Mouse (Mus musculus) stomach, embryonic 14.5 days (tissue): ENCODE results near the gene Sox9. TPM values are rescaled to one million over a fixed set of nuclear protein-coding genes. Genes with fewer than 3 reads are reported as not detected.
A peak's percentile ranks its signal among the peaks of the same experiment; 100 is the strongest.

Experiments used
- ATAC-seq: fragments of 200-750 bp; cut with Nextera tagmentation; 2 replicates; pipeline ENCODE4 v1.8.0; 2017; ENCODE audit warnings: low read depth, moderate TSS enrichment; ENCODE audit not compliant: insufficient number of reproducible peaks, insufficient read depth, low FRiP score
- H3K27ac ChIP-seq: fragments of 300-500 bp; sonication (generic); 2 replicates; pipeline ENCODE4 v1.5.1; 2014; ENCODE audit warnings: mild to moderate bottlenecking, low read length, moderate library complexity, mixed read lengths
- H3K27me3 ChIP-seq: fragments of 300-500 bp; sonication (generic); 2 replicates; pipeline ENCODE4 v1.6.1; 2014; ENCODE audit warnings: low read length, control low read depth, mixed read lengths; ENCODE audit not compliant: control insufficient read depth, insufficient read depth
- H3K36me3 ChIP-seq: fragments of 300-500 bp; sonication (generic); 2 replicates; pipeline ENCODE4 v1.6.1; 2014; ENCODE audit warnings: mild to moderate bottlenecking, control low read depth, low read length, moderate library complexity, mixed read lengths; ENCODE audit not compliant: control insufficient read depth, insufficient read depth
- H3K4me1 ChIP-seq: fragments of 300-500 bp; sonication (generic); 2 replicates; pipeline ENCODE4 v1.6.1; 2014; ENCODE audit warnings: low read length, control low read depth, mixed read lengths; ENCODE audit not compliant: control insufficient read depth, insufficient read depth
- H3K4me2 ChIP-seq: fragments of 300-500 bp; sonication (generic); replicated peaks from 2 replicates; pipeline ENCODE4 v1.6.1; 2014; ENCODE audit warnings: low read depth, low read length, control low read depth
- H3K4me3 ChIP-seq: fragments of 300-500 bp; sonication (generic); 2 replicates; pipeline ENCODE4 v1.5.1; 2014; ENCODE audit warnings: low read depth, low read length, control low read depth
- H3K9ac ChIP-seq: fragments of 300-500 bp; sonication (generic); replicated peaks from 2 replicates; pipeline ENCODE4 v1.6.1; 2014; ENCODE audit warnings: low read depth, mild to moderate bottlenecking, control low read depth, low read length, moderate library complexity, mixed read lengths
- H3K9me3 ChIP-seq: fragments of 300-500 bp; sonication (generic); 2 replicates; pipeline ENCODE4 v1.6.1; 2016; ENCODE audit warnings: low read depth, low read length, control low read depth; ENCODE audit not compliant: control insufficient read depth
- WGBS: fragments of 180-500 bp; shearing (Covaris S2); extraction: QIAGEN DNeasy Blood & Tissue Kit; methylation state at CpG from one replicate; pipeline ENCODE4 v1.1.7; 2014; 5-methylcytosine and 5-hydroxymethylcytosine counted together
- polyA plus RNA-seq: library from polyadenylated mRNA; unstranded; fragments of >200 nt; fragmentation: Nextera tagmentation; extraction: Ambion mirVana; gene quantifications from 2 replicates; pipeline ENCODE4 v1.2.1, GENCODE M21; 2014

The Sox9 gene
- 35.2 and 41.2 TPM in 2 replicates for polyA plus RNA-seq

DNA sequence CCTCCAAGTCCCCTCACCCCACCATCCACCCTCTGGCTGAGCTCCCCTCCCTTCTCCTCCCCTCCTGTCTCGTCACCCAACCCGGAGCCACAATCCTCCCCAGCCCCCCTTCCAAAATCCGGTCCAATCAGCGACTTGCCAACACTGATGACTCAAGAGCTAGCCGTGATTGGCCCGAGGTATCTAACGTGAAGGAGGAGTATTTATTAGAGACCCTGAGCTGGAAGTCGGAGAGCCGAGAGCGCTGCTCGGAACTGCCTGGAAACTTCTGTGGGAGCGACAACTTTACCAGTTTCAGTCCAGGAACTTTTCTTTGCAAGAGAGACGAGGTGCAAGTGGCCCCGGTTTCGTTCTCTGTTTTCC, at the start of gene Sox9:
Sox9 (plus strand) TSS at position 231 of the 363 bp plus-strand sequence.
- Histone ChIP-seq H3K36me3 (no peaks in the 10 kb centered on the region; the same call in 1 of the 2 replicates), H3K9me3 (no peaks in the 10 kb centered on the region), H3K27ac (peak within 1 kb of the TSS; percentile 92), H3K4me2 (peak within 1 kb of the TSS; percentile 89), H3K27me3 (0 out of 2 replicates have a peak, but pooled peaks cover 3% of the 10 kb centered on the region), H3K4me1 (peaks cover 14% of the 10 kb centered on the region; the same call in 1 of the 2 replicates), H3K9ac (peak within 1 kb of the TSS; percentile 72), H3K4me3 (peak within 1 kb of the TSS; percentile 84)
- ATAC-seq: peak; percentile 89
- WGBS: under 1% methylated on average over 15 of the region's 15 CpGs

DNA sequence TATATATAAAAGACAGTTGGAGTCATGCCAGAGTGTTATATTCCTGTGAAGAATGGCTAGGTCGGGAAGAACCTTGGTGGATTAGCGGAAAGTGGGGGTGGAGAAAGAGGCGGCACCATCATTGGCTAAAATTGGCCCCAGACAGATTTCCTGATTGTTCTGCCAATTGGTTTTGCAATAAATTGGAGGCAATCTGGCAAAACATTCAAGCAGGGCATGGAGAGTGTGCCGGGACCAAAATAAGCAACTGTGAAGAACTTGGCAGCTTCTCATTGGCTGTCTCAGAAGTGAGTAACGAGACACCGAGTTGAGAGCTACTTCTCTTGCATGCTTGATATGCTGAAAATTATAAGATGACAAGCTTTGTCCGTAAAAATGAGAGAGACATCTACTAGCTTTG, 49.6 kb upstream of the Sox9 start:
- H3K4me2 ChIP-seq: no peak overlapping the region
- H3K27ac ChIP-seq: no peak overlapping the region
- WGBS: 81% methylated on average over 7 of the region's 7 CpGs
- ATAC-seq: no peak
- H3K27me3 ChIP-seq: no peaks in the 10 kb centered on the region
- H3K4me1 ChIP-seq: peaks cover 11% of the 10 kb centered on the region
- H3K4me3 ChIP-seq: no peak overlapping the region
- H3K36me3 ChIP-seq: no peaks in the 10 kb centered on the region
- no peaks in the 10 kb centered on the region for H3K9me3 ChIP-seq
- no peak overlapping the region for H3K9ac ChIP-seq

DNA sequence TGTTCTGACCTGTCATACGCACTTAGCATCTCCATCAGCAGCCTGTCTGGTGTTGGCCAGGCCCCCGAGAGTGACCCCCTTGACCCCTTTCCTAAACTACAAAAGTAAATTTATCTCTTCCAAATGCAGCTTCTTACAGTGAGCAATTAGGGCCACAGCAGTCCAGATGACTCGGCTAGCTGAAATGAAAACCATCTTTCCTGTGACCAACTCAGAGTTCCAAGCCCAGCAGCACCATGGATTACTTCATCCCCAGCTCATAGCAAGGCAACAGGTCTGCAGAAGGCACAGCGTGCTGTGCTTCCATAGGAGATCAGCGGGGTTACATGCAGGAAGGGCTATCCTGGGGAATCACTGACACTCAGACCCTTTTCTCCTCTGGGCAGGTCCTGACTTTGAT, 45.0 kb upstream of the Sox9 start:
- H3K4me1 ChIP-seq: no peaks in the 10 kb centered on the region
- no peaks in the 10 kb centered on the region for H3K27me3 ChIP-seq
- no peak overlapping the region for H3K9ac ChIP-seq
- no peaks in the 10 kb centered on the region for H3K9me3 ChIP-seq
- ATAC-seq: no peak
- no peak overlapping the region for H3K4me2 ChIP-seq
- H3K4me3 ChIP-seq: no peak overlapping the region
- no peaks in the 10 kb centered on the region for H3K36me3 ChIP-seq
- no peak overlapping the region for H3K27ac ChIP-seq
- 51% methylated on average over 5 of the region's 5 CpGs for WGBS

DNA sequence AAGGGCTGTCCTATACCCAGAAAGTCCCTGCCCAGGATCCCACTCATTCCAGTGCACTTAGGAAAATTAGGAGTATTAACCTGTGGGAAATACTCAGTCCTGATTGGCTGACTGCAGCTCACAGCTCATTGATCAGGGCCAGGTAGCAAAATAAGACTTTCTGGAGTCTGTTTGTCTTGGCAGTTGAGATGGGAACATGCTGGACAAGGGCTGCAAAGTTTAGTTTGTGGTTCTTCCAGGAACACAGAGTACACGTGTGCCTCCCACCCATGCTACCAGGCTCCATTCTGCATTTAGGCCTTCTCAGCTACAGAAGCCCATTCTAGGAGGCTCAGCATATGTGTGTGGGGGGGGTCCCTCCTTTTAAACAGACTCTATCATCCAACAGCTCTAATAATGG, 42.3 kb upstream of the Sox9 start:
- Histone ChIP-seq H3K27ac (no peak overlapping the region), H3K36me3 (no peaks in the 10 kb centered on the region), H3K4me2 (no peak overlapping the region), H3K4me3 (no peak overlapping the region), H3K27me3 (no peaks in the 10 kb centered on the region), H3K9me3 (no peaks in the 10 kb centered on the region), H3K4me1 (no peaks in the 10 kb centered on the region), H3K9ac (no peak overlapping the region)
- 76% methylated on average over 1 of the region's 1 CpGs for WGBS
- ATAC-seq: no peak

DNA sequence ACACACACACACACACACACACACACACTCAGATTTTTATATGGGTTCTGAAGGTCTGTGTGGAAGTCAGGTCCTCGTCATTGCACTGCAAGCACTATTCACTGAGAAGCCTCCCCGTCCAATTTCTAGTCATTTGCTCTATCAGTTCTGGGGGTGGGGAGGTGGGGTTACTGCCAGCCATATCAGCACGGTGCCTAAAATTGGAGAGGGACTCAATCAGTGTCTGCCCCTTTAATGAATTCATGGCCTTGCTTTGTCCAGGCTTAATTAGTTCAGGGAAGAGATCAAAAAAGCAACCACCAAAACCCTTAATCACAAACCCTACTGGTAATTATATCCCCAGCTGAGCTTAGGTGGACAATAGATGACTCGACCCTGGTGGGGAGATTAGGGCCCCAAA, 25.5 kb upstream of the Sox9 start:
- H3K4me1 ChIP-seq: no peaks in the 10 kb centered on the region
- H3K27me3 ChIP-seq: no peaks in the 10 kb centered on the region
- H3K27ac ChIP-seq: no peak overlapping the region
- no peak overlapping the region for H3K4me3 ChIP-seq
- no peak overlapping the region for H3K9ac ChIP-seq
- no peaks in the 10 kb centered on the region for H3K36me3 ChIP-seq
- H3K4me2 ChIP-seq: no peak overlapping the region
- no peaks in the 10 kb centered on the region for H3K9me3 ChIP-seq
- WGBS: 63% methylated on average over 4 of the region's 4 CpGs
- ATAC-seq: no peak

DNA sequence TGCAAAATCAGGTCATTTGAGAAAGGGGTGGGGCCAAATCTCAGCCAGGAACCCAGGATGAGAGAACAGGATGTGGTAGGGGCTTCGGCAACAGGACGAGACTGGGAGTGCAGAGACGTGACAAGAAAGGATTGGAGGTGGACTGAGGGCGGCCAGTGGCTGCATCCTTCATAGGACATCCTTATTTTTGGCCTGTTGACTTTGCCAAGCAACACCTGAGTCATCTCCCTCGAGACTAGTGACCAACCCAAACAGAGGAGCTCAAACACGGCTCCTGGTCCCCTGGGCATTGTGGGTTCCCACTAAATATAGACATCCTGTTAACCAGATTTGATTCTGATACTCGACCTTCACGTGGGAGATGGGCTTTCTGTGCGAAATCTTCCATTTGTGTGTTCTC, 24.0 kb upstream of the Sox9 start:
- no peaks in the 10 kb centered on the region for H3K9me3 ChIP-seq
- H3K36me3 ChIP-seq: no peaks in the 10 kb centered on the region
- WGBS: 72% methylated on average over 9 of the region's 9 CpGs
- H3K27me3 ChIP-seq: no peaks in the 10 kb centered on the region
- no peak overlapping the region for H3K4me3 ChIP-seq
- H3K4me1 ChIP-seq: no peaks in the 10 kb centered on the region
- no peak overlapping the region for H3K9ac ChIP-seq
- H3K4me2 ChIP-seq: no peak overlapping the region
- H3K27ac ChIP-seq: no peak overlapping the region
- no peak for ATAC-seq

DNA sequence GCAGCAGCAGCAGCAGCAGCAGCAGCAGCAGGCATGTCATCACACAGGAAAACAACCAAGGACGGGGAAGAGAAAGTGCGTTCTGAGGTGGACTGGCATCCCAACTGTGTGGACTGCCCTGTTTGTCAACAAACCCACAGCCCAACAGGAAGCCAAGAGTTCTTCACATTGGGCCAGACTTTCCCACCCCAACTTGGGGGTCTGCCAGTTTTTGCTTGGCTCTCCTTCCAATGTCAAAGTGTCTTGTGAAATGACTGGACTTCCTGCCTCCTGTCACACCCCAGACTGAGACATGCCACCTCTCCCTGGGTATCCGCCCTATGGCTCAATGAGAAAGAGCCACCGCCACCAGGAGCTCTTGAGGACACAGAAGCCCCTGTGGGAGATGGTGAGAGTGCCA, 15.1 kb upstream of the Sox9 start:
- 89% methylated on average over 4 of the region's 4 CpGs for WGBS
- no peak for ATAC-seq

DNA sequence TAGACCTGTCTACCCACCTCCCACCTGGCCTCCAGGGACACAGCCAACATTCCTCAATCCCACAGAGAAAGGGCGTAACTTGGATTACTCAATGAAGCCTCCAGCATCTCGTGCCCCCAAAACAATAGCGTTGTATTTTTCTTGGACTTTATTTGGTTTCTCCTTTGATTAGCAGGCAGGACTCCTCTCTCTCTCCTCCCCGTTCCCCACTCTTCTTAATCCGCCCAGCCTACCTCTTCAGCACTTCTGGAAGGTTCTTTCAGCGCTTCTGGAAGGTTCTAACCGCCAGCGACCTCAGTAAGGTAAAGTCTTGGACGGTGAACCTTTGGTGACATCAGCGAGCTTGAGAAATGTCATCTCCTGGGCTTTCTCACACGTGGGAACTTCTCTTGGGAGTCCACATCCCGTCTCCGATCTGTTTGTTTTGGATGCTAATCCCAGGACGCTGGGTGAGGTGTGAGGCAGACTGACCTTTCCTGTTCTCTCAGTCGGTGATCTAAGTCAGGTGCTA, 14.4 kb upstream of the Sox9 start:
- no peak overlapping the region for H3K9ac ChIP-seq
- WGBS: 75% methylated on average over 15 of the region's 15 CpGs

More for the DNA sequence above, 15.1 kb upstream of the Sox9 start:
- Histone ChIP-seq H3K4me1 (no peaks in the 10 kb centered on the region), H3K9ac (no peak overlapping the region), H3K9me3 (no peaks in the 10 kb centered on the region), H3K36me3 (no peaks in the 10 kb centered on the region), H3K4me2 (no peak overlapping the region), H3K4me3 (no peak overlapping the region), H3K27me3 (no peaks in the 10 kb centered on the region), H3K27ac (no peak overlapping the region)

DNA sequence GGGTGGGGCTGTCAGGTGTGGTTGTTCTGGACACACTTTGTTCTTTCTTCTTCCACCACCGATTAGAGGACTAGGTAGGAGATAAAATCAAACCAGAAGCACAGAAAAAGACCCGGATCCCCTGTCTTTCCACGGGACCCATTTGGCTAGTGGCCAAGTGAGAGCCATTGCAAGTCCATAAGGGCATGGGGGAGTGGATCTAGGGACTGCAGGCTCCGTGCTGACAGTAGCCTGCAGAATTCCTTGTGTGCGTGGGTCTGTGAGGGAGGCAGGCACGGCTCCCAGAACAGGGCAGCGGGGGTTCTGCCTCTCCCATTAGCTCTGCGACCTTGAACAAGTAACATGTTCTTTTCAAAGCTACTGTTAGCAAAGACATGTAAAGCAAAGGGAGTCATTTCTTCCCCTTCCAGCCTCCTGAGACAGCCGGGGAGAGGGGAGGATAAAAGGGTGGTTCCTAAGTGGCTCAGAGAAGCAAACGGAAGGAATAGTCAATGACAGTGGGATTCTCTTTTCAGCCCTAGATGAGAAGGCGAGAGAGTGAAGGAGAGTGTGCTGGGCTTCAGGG, 9.2 kb upstream of the Sox9 start:
- no peaks in the 10 kb centered on the region for H3K27me3 ChIP-seq

More for the DNA sequence above, 14.4 kb upstream of the Sox9 start:
- no peaks in the 10 kb centered on the region for H3K4me1 ChIP-seq
- no peak for ATAC-seq
- H3K27me3 ChIP-seq: no peaks in the 10 kb centered on the region
- H3K4me3 ChIP-seq: no peak overlapping the region
- no peaks in the 10 kb centered on the region for H3K9me3 ChIP-seq
- H3K27ac ChIP-seq: no peak overlapping the region
- H3K4me2 ChIP-seq: no peak overlapping the region
- H3K36me3 ChIP-seq: no peaks in the 10 kb centered on the region

More for the DNA sequence above, 9.2 kb upstream of the Sox9 start:
- H3K4me3 ChIP-seq: no peak overlapping the region
- H3K9me3 ChIP-seq: no peaks in the 10 kb centered on the region
- no peak overlapping the region for H3K27ac ChIP-seq
- H3K9ac ChIP-seq: no peak overlapping the region
- 36% methylated on average over 11 of the region's 11 CpGs for WGBS
- no peak for ATAC-seq
- no peaks in the 10 kb centered on the region for H3K4me1 ChIP-seq
- no peak overlapping the region for H3K4me2 ChIP-seq
- no peaks in the 10 kb centered on the region for H3K36me3 ChIP-seq
